Mouse (Mus musculus) C2C12 (cell line): Measurements from ENCODE around the gene Adgrv1. TPM values are rescaled to one million over a fixed set of nuclear protein-coding genes. Genes with fewer than 3 reads are reported as not detected.

Experiments used
- H3K27me3 ChIP-seq: one replicate; pipeline ENCODE4 v1.6.1; 2011; ENCODE audit not compliant: control insufficient read depth, insufficient read depth, insufficient read length
- H3K36me3 ChIP-seq: one replicate; pipeline ENCODE4 v1.6.1; 2011; ENCODE audit not compliant: control insufficient read depth, insufficient read depth
- H3K4me3 ChIP-seq: one replicate; pipeline ENCODE4 v1.5.1; 2011; ENCODE audit warnings: mild to moderate bottlenecking, control low read depth; ENCODE audit not compliant: poor library complexity, insufficient read depth, severe bottlenecking
- H3K79me2 ChIP-seq: one replicate; pipeline ENCODE4 v1.6.1; 2011; ENCODE audit not compliant: control insufficient read depth, insufficient read depth
- H3K79me3 ChIP-seq: one replicate; pipeline ENCODE4 v1.6.1; 2011; ENCODE audit warnings: low read depth, control low read depth
- H3ac ChIP-seq: one replicate; pipeline ENCODE3; 2011; ENCODE audit warnings: low read depth; ENCODE audit not compliant: control insufficient read depth, insufficient read length
- CEBPB ChIP-seq: IDR thresholded peaks from one replicate; pipeline ENCODE4 v1.6.1; 2011; ENCODE audit warnings: low read depth, mild to moderate bottlenecking, control low read depth, moderate library complexity
- CTCF ChIP-seq: IDR thresholded peaks from one replicate; pipeline ENCODE4 v1.5.1; 2011; ENCODE audit not compliant: control insufficient read depth, insufficient read depth, insufficient read length
- FOSL1 ChIP-seq: IDR thresholded peaks from one replicate; pipeline ENCODE4 v1.8.0; 2011; ENCODE audit warnings: mild to moderate bottlenecking, low read length; ENCODE audit not compliant: poor library complexity, insufficient read depth, severe bottlenecking
- MAX ChIP-seq: IDR thresholded peaks from one replicate; pipeline ENCODE4 v1.6.1; 2011; ENCODE audit warnings: mild to moderate bottlenecking, control low read depth
- MYOD1 ChIP-seq: IDR thresholded peaks from one replicate; pipeline ENCODE4 v1.6.1; 2011; ENCODE audit warnings: low read depth; ENCODE audit not compliant: control insufficient read depth, insufficient read length
- MYOG ChIP-seq: IDR thresholded peaks from one replicate; pipeline ENCODE4 v1.6.1; 2011; ENCODE audit not compliant: control insufficient read depth, insufficient read length; ENCODE audit errors: extremely low read depth
- USF1 ChIP-seq: IDR thresholded peaks from one replicate; pipeline ENCODE4 v1.6.1; 2011; ENCODE audit warnings: low read depth, mild to moderate bottlenecking, control low read depth, moderate library complexity
- polyA plus RNA-seq: library from polyadenylated mRNA; unstranded; fragments of >200 nt; fragmentation: generic; extraction: Trizol; gene quantifications from one replicate; pipeline ENCODE4 v1.2.1, GENCODE M21; 2012; ENCODE audit warnings: missing spikeins

Gene Adgrv1
- polyA plus RNA-seq, 1 experiment = 0.18 TPM

DNA sequence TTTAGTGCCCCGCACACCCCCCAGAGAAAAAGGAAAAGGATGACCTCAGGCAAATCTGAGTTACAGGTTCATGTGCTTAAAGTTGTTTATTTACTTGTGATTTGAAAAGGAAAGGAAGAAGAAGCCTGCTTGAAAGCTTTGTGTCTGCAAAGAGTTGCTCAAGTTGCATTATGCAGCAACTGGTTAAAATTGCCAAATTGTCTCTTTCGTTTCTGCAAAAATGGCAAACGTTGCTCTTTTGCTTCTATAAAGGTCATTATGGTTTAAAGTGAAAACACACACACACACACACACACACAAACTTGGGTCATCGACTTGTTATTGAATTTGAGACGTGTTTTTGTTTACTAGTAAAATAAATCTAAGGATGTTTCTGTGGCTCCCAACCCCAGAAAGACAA is 500.3 kb downstream of the Adgrv1 start:
- no peaks in the 10 kb centered on the region for H3K27me3 ChIP-seq
- no peaks in the 10 kb centered on the region for H3K36me3 ChIP-seq
- TF ChIP-seq CEBPB = no peak
- no peak for TF ChIP-seq MAX
- no peak for TF ChIP-seq USF1
- no peak for TF ChIP-seq MYOD1
- TF ChIP-seq FOSL1 = no peak
- H3ac ChIP-seq = no peak overlapping the region
- no peaks in the 10 kb centered on the region for H3K79me2 ChIP-seq
- H3K79me3 ChIP-seq = no peaks in the 10 kb centered on the region
- H3K4me3 ChIP-seq = no peak overlapping the region

DNA sequence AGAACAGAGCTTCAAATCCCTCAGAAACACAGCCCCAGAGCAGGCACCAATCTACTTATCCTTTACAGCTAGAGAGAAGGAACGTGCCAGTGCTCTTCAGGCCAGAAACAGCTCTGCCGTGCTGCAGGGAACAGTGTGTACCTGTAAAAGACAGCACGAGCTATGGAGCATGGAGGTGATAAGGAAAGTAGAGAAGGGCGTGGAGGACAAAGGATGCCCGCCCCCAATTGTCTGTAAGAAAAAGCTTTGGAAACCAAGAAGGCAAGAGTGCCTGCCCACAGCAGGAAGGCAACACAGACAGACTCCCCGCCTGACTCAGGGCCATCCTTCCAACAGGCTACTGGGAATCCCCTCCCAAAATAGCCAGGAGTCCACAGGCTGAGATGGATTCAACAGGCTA is 501.1 kb downstream of the Adgrv1 start:
- Histone ChIP-seq H3K4me3 (no peak overlapping the region), H3K79me2 (no peaks in the 10 kb centered on the region), H3ac (no peak overlapping the region), H3K36me3 (no peaks in the 10 kb centered on the region), H3K27me3 (no peaks in the 10 kb centered on the region), H3K79me3 (no peaks in the 10 kb centered on the region)
- TF ChIP-seq MYOG = no peak
- TF ChIP-seq CTCF = no peak
- no peak for TF ChIP-seq MAX
- TF ChIP-seq USF1 = no peak
- no peak for TF ChIP-seq CEBPB
- TF ChIP-seq FOSL1 = no peak
- no peak for TF ChIP-seq MYOD1

DNA sequence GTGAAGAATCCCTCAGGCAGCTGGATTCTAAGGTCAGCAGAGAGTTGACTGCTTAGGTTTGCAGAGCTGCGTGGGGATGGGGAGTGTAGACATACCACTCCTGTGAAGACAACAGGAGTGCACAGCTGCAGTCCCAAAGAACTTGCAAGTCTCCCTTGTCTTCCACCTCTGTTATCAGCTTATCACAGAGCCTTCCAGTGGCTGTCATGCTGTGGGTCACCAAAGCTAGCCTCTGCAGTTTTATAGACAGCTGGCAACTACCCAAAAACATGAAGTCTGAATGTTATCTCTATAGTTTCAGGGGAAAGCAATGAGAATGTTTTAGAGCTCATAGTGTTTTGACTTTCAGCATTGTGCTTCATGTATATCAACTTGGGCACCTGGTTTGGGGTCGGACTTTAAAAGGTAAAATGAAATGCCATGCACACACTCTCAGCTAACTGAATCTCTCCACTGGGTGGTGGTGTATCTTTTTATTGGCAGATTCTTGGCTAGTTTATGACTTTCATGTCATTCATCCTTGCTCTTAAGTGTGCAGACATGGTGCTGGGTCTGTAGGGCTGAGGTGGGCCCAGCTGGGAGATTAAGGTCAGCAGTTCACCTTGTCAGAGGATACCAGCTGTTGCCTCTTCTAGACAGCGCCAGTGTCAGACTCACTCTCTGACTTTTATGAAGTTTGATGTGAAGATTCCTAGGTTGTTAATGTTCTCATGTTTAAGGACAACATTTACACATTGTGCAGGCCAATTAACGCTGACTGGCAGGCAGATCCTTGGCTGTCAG is 502.0 kb downstream of the Adgrv1 start:
- Histone ChIP-seq H3K36me3 (no peaks in the 10 kb centered on the region), H3ac (no peak overlapping the region), H3K79me2 (no peaks in the 10 kb centered on the region), H3K27me3 (no peaks in the 10 kb centered on the region), H3K4me3 (no peak overlapping the region), H3K79me3 (no peaks in the 10 kb centered on the region)
- no peak for TF ChIP-seq MYOD1

DNA sequence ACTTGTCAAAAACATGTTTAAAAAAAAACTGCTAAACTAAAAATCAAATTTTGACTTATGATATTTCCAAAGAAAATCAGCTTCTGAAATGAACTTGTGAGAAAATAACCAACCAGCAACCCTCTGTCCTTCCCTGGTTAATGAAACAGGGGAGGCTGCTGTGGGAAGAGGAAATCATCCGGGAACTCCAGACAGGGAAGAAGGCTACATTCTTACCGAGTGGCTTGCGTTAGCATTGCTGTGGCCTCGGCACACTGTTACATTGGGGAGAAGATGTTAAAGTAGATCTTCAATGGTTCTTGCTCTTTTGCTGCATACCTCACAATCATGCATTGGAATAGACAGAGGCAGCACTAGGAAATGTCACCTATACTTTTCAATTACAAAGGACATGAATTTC is 507.1 kb downstream of the Adgrv1 start:
- Histone ChIP-seq H3ac (no peak overlapping the region), H3K4me3 (no peak overlapping the region), H3K79me3 (no peaks in the 10 kb centered on the region), H3K79me2 (no peaks in the 10 kb centered on the region), H3K36me3 (no peaks in the 10 kb centered on the region), H3K27me3 (no peaks in the 10 kb centered on the region)
- TF ChIP-seq MYOG = no peak
- no peak for TF ChIP-seq FOSL1
- TF ChIP-seq CEBPB = no peak
- TF ChIP-seq MAX = no peak

- TF ChIP-seq MAX (no peak), USF1 (no peak), CEBPB (no peak), MYOD1 (no peak), MYOG (no peak), FOSL1 (no peak), CTCF (no peak)
- H3K27me3 ChIP-seq = no peaks in the 10 kb centered on the region
- no peak overlapping the region for H3ac ChIP-seq
Measured at GRCm38 (mm10) chr13:81122238-81122637, 510.7 kb downstream of the Adgrv1 start.

GRCm38 (mm10) chr13:81110479-81110878 is 522.5 kb downstream of the Adgrv1 start:
- TF ChIP-seq CTCF (no peak), FOSL1 (no peak), CEBPB (no peak), MYOG (no peak), USF1 (no peak), MAX (no peak), MYOD1 (no peak)

More at GRCm38 (mm10) chr13:81122238-81122637, 510.7 kb downstream of the Adgrv1 start:
- no peak overlapping the region for H3K4me3 ChIP-seq
- H3K36me3 ChIP-seq = no peaks in the 10 kb centered on the region
- no peaks in the 10 kb centered on the region for H3K79me2 ChIP-seq
- no peaks in the 10 kb centered on the region for H3K79me3 ChIP-seq

More at GRCm38 (mm10) chr13:81110479-81110878, 522.5 kb downstream of the Adgrv1 start:
- no peaks in the 10 kb centered on the region for H3K27me3 ChIP-seq
- H3ac ChIP-seq = no peak overlapping the region
- no peak overlapping the region for H3K4me3 ChIP-seq
- H3K79me2 ChIP-seq = no peaks in the 10 kb centered on the region
- H3K79me3 ChIP-seq = no peaks in the 10 kb centered on the region
- H3K36me3 ChIP-seq = no peaks in the 10 kb centered on the region
